Mouse (Mus musculus) Patski (cell line): ENCODE measurements at regions not wholly inside any gene's neighbourhood (a gene's known extent, or its start where the extent isn't known, plus 50 kb on each side); places are given as distances from the start of the nearest gene placed in this dataset.

ENCODE experiments used
- ATAC-seq: fragments of 100-300 bp; one replicate; pipeline ENCODE4 v1.8.0; 2021
- CTCF ChIA-PET: fragments of 350-600 bp; sonication (Branson Sonifier 250); formaldehyde crosslinking; loops from one replicate; lab custom pipeline; 2022; ENCODE audit warnings: inconsistent platforms; lab: Charles Lee
- POLR2A ChIA-PET: fragments of 350-600 bp; sonication (Branson Sonifier 250); formaldehyde crosslinking; loops from one replicate; lab custom pipeline; 2022; ENCODE audit warnings: antibody characterized with exemption, inconsistent platforms; lab: Charles Lee
- DNase-seq: peaks from one replicate; pipeline ENCODE4 v3.0.0-alpha.2; 2011; ENCODE audit warnings: low read depth, low spot score
- H3K27me3 ChIP-seq: fragments of 371-371 bp; one replicate; pipeline ENCODE4 v1.5.1; 2021
- CTCF ChIP-seq: fragments of 100-300 bp; IDR thresholded peaks from one replicate; pipeline ENCODE4 v1.5.1; 2021
- in situ Hi-C: fragments of 300-500 bp; cut with MboI; formaldehyde crosslinking; loops from 3 replicates; pipeline ENCODE4 v1.11.1; 2018; ENCODE audit warnings: low pct_unique_long_range_greater_than_20kb, mixed read lengths

DNA sequence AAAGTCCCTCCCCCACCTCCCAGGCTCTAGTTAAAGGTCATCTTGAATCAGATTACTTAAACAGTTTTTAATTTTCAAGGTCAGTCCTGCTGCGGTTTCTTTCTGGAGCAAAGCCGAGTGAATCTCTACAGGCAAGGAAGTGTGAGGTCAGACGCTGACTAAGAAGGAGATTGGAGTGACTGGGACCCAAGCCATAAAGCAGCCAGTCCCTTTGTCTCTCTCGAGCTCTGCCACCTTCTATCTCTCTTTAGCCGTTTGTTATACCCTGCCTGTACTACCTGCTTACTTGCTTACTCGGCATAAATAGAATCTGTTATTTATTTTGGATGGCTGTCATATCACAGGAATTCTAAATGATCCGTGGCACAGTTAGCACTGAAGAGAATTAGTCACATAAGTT, 117.5 kb upstream of the Nav3 start:
- in situ Hi-C loops, result no loop called here
- ChIA-PET CTCF (interaction anchor here (0.9 kb wide), 1 partner anchor 13 kb away, joined by 3 read pairs; no protein-coding TSS in a partner anchor), POLR2A (no interaction called here)
- H3K27me3 ChIP-seq, result no peaks in the 10 kb centered on the region
- DNase-seq (no peak), ATAC-seq (no peak)
- TF ChIP-seq CTCF, result no peak

- ATAC-seq (no peak), DNase-seq (no peak)
- peaks cover under 1% of the 10 kb centered on the region for H3K27me3 ChIP-seq
- CTCF ChIA-PET, result no interaction called here
- POLR2A ChIA-PET, result no interaction called here
- TF ChIP-seq CTCF, result no peak
- in situ Hi-C loops, result no loop called here
Measured at GRCm38 (mm10) chr10:110586029-110586428, 130.0 kb upstream of the Nav3 start.

- ChIA-PET CTCF (no interaction called here), POLR2A (no interaction called here)
- ATAC-seq, result no peak
- in situ Hi-C loops, result no loop called here
- H3K27me3 ChIP-seq, result no peaks in the 10 kb centered on the region
- TF ChIP-seq CTCF, result no peak
- DNase-seq, result no peak
Measured at GRCm38 (mm10) chr10:110586507-110586906, 130.5 kb upstream of the Nav3 start.

DNA sequence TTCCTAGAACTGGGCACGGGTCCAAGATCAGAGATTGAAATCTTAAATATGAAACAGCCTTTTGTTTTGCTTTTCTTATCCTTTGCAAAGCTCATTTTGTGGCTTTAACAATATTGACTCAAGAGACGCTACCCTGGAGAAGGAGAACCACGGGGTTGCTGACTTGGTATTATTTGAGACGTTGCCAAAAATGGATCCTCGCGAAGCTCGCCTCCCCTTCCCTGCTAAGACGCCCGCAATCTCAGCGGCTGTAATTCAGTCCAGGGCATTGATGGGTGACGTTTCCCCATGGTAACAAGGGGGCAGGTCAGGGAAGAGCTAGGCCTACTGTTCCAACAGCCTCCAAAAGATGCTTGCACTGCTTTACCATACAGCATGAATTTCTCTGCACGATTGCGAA, 131.5 kb upstream of the Nav3 start:
- ChIA-PET POLR2A (no interaction called here), CTCF (interaction anchor here (0.6 kb wide), 1 partner anchor 66 kb away, joined by 3 read pairs; no protein-coding TSS in a partner anchor)
- in situ Hi-C loops, result no loop called here

DNA sequence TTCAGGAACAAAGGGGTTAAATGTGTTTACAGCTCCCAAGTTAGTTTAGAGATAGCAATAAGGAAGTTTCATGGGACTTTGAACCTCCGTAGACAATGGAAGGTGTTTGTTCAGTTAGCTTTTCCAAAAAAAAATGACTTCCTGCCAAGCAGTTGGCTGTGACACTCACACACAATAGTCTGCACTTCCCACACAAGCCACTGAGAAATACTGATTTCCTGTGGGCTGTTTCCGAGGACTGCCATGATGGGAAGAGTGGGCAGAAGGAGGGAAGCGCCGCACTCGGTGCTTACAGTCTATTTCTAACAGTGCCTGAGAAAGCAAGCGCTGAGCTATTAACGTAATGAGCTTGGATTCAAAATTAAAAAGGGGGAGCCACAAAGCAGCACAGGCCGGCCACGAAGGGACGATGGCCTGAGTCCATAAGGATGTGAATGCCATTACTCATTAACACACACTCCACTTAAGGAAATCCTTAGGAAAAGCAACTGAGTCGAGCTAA, 144.4 kb upstream of the Nav3 start:
- no peak for ATAC-seq
- ChIA-PET POLR2A (no interaction called here), CTCF (no interaction called here)
- TF ChIP-seq CTCF, result no peak
- no peaks in the 10 kb centered on the region for H3K27me3 ChIP-seq
- in situ Hi-C loops, result no loop called here
- DNase-seq, result no peak

More for the DNA sequence above, 131.5 kb upstream of the Nav3 start:
- no peak for TF ChIP-seq CTCF
- ATAC-seq (no peak), DNase-seq (no peak)
- no peaks in the 10 kb centered on the region for H3K27me3 ChIP-seq

DNA sequence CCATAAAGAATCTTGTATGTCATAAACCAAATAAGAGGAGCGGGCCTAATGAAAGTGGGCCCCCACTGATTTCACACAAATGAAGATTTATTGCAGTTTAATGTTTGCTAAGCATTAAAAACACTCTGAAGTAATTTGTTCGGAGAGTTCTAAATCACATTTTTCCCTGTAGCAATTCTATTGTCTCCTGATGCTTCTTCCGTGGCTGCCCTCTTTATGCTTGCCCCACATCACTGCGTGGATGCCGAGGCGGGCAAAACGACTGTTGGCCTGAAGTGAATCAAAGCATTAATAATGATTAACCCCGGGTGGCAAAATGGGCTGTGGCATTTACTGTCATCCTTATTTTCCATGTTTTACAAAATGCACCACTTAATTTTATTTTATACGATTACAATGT, 134.9 kb upstream of the E2f7 start:
- CTCF ChIA-PET, result no interaction called here

GRCm38 (mm10) chr10:110617004-110617403, 128.2 kb upstream of the E2f7 start:
- CTCF ChIA-PET, result no interaction called here
- peaks cover 5% of the 10 kb centered on the region for H3K27me3 ChIP-seq
- TF ChIP-seq CTCF, result no peak
- POLR2A ChIA-PET, result no interaction called here
- ATAC-seq, result no peak
- in situ Hi-C loops, result no loop called here
- DNase-seq, result no peak

More for the DNA sequence above, 134.9 kb upstream of the E2f7 start:
- ATAC-seq (no peak), DNase-seq (no peak)
- POLR2A ChIA-PET, result interaction anchor here (0.7 kb wide), 1 partner anchor 129 kb away, joined by 7 read pairs; no protein-coding TSS in a partner anchor
- in situ Hi-C loops, result no loop called here
- peaks cover 17% of the 10 kb centered on the region for H3K27me3 ChIP-seq
- no peak for TF ChIP-seq CTCF

DNA sequence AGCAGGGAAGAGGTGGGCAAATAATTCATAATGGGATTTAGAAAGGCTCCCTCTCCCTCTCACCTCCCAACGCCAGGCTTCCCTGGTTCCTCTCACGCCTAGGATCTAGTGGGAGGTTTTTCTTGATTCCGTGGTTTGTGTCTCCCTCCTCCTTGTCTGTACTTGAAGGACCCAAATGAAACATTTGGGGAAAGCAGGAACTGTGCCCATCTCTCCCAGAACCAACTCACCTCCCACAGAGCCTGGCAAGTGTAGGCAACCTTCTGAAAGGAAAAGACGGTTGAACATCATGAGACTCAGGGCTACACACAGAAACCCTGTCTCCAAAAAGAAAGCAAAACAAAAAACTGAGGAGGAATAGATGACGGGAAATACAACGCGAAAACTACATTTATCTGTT, 126.0 kb upstream of the E2f7 start:
- in situ Hi-C loops, result no loop called here
- ATAC-seq (no peak), DNase-seq (no peak)
- ChIA-PET POLR2A (no interaction called here), CTCF (no interaction called here)
- H3K27me3 ChIP-seq, result peaks cover 5% of the 10 kb centered on the region
- TF ChIP-seq CTCF, result no peak

DNA sequence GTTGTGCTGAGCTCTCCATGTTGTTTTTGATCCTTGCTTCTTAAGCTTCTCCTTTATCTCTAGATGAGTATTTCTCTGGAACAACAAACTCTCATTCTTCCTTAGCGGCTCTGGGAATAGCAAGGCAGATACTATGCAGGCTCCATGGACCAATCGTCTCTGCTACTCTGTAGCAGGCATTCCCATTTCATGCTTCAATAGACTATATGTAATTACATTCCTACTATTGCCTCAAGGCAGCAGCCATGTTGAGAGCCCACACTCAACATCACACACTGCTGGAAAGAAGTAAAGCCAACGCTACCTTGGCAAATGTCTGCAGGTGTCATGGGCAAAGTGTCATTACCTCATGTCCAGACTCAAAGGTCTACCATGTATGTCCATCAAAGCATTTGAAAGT, 119.6 kb upstream of the E2f7 start:
- ChIA-PET POLR2A (no interaction called here), CTCF (interaction anchor here (1.8 kb wide), 1 partner anchor 13 kb away, joined by 4 read pairs; no protein-coding TSS in a partner anchor)
- no peaks in the 10 kb centered on the region for H3K27me3 ChIP-seq
- TF ChIP-seq CTCF, result no peak
- in situ Hi-C loops, result no loop called here
- DNase-seq (no peak), ATAC-seq (no peak)

- CTCF ChIA-PET, result interaction anchor here (0.6 to 1.5 kb wide), 2 partner anchors 17 to 143 kb away, joined by 3 read pairs; no protein-coding TSS in a partner anchor
- peaks cover 4% of the 10 kb centered on the region for H3K27me3 ChIP-seq
- in situ Hi-C loops, result no loop called here
- ATAC-seq, result no peak
- TF ChIP-seq CTCF, result no peak
- POLR2A ChIA-PET, result no interaction called here
- no peak for DNase-seq
Measured at GRCm38 (mm10) chr10:110640406-110640805, 104.8 kb upstream of the E2f7 start.

DNA sequence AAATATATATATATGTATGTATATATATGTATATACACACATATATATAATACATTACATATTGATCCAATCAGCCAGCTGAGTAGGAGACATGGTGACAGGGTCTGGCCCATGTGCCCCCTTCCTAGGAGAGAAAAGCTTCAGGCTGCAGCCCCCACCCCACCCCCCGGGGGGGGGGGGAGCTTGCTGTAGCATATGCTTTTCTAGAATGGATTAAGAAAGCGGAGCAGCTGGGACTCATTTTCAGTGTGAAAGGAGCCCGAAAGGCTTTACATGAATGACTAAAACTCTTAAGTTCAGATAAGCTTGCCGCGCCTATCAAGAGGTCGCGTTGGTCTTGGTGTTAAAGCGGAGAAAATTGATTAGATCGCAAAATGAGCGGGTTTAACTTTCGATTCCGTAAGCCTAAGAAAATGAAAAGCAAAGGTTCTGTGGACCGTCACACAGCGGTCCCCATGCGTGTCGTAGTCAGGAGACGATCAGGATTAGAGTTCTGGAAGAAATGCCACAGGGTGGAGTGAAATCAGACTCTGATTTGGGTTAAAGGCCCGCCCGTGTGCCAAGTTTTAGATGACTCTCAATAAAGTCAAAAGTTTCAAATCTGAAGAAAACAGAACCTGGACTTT, 103.1 kb upstream of the E2f7 start:
- H3K27me3 ChIP-seq, result peaks cover 4% of the 10 kb centered on the region
- TF ChIP-seq CTCF, result no peak
- in situ Hi-C loops, result no loop called here
- ATAC-seq (no peak), DNase-seq (no peak)
- ChIA-PET CTCF (no interaction called here), POLR2A (no interaction called here)
